Mouse (Mus musculus) kidney, adult 2 months (tissue): ENCODE data around the gene Tet2.

ENCODE experiments used
- CTCF ChIP-seq: fragments of 200-500 bp; conservative IDR thresholded peaks from 2 replicates; pipeline ENCODE4 v1.5.1; 2011; ENCODE audit warnings: low read depth, mild to moderate bottlenecking, control low read depth, low read length, moderate library complexity, mixed read lengths; ENCODE audit not compliant: insufficient read depth, insufficient read length
- POLR2A ChIP-seq: fragments of 200-500 bp; IDR thresholded peaks from one replicate; pipeline ENCODE4 v1.6.1; 2011; ENCODE audit warnings: low read depth, low read length, control low read depth

DNA sequence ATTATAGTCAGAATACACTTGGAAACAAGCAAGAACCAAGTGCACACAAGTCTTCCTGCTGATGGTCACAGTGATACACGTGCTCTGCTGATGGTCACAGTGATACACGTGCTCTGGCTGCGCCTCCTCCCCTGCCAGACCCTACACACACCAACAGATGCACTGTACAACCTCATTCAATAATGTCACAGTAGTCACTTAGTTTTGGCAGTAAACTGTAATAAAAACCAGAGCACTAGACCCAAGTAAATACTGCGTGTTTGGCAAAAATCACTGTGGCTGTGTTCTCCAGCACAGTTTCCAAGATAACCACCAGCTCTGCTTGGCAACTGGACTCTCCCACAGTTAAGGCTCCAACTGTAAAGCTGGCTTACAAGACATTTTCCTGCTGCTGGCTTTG, 4.9 kb downstream of the Tet2 start:
- no peak for TF ChIP-seq POLR2A
- no peak for TF ChIP-seq CTCF
